Mouse (Mus musculus): Measurements from ENCODE around the gene Msi2. TPM values are rescaled to one million over a fixed set of nuclear protein-coding genes. Genes with fewer than 3 reads are reported as not detected.

Gene Msi2
- total and polyA plus RNA-seq, 2 experiments from 2014 or later: 22.1 to 94.6 TPM

GRCm38 (mm10) chr11:88389530-88389929 is 328.8 kb downstream of the Msi2 start:
- TF ChIP-seq CTCF (IDR thresholded peaks at IDR 0.05; ENCODE audit: low read depth): no peak
- TF ChIP-seq EP300 (IDR thresholded peaks at IDR 0.05; ENCODE audit: low read depth): no peak
- Histone ChIP-seq H3K4me2 (ENCODE audit: low read depth, low read length) (no peak overlapping the region), H3K4me1 (ENCODE audit: control insufficient read depth, insufficient read depth) (0 out of 2 replicates have a peak, but pooled peaks cover 10% of the 10 kb centered on the region), H3K27ac (ENCODE audit: low read depth) (no peak overlapping the region), H3K36me3 (replicated peaks; ENCODE audit: control insufficient read depth, insufficient read depth, low read length) (peaks cover 8% of the 10 kb centered on the region; the same call in 1 of the 2 replicates), H3K27me3 (ENCODE audit: control insufficient read depth, insufficient read depth, low read length) (no peaks in the 10 kb centered on the region), H3K4me3 (ENCODE audit: low read depth, low read length) (no peak overlapping the region), H3K9ac (replicated peaks; ENCODE audit: low read depth, low read length) (no peak overlapping the region), H3K9me3 (replicated peaks; ENCODE audit: control insufficient read depth, low read length) (no peaks in the 10 kb centered on the region)
- no peak for DNase-seq (ENCODE audit: low spot score)
- no peak for ATAC-seq (ENCODE audit: insufficient read depth, low read depth)
- 89% methylated on average over 6 of the region's 6 CpGs for WGBS

- Histone ChIP-seq H3K4me3 (ENCODE audit: low read depth, low read length) (no peak overlapping the region), H3K4me2 (ENCODE audit: low read depth, low read length) (no peak overlapping the region), H3K27ac (ENCODE audit: low read depth) (no peak overlapping the region; the same call in 1 of the 2 replicates), H3K9ac (replicated peaks; ENCODE audit: low read depth, low read length) (no peak overlapping the region), H3K36me3 (replicated peaks; ENCODE audit: control insufficient read depth, insufficient read depth, low read length) (peaks cover 8% of the 10 kb centered on the region; the same call in 1 of the 2 replicates), H3K4me1 (ENCODE audit: control insufficient read depth, insufficient read depth) (peaks cover 11% of the 10 kb centered on the region), H3K9me3 (replicated peaks; ENCODE audit: control insufficient read depth, low read length) (no peaks in the 10 kb centered on the region), H3K27me3 (ENCODE audit: control insufficient read depth, insufficient read depth, low read length) (no peaks in the 10 kb centered on the region)
- TF ChIP-seq EP300 (IDR thresholded peaks at IDR 0.05; ENCODE audit: low read depth) (no peak), CTCF (IDR thresholded peaks at IDR 0.05; ENCODE audit: low read depth) (no peak)
- ATAC-seq (ENCODE audit: insufficient read depth, low read depth) (peak; percentile 37), DNase-seq (ENCODE audit: low spot score) (no peak)
- 24% methylated on average over 4 of the region's 4 CpGs for WGBS
These were observed 331.4 kb downstream of the Msi2 start for GRCm38 (mm10) chr11:88386916-88387315.

- ATAC-seq (ENCODE audit: insufficient read depth, low read depth) (no peak), DNase-seq (ENCODE audit: low spot score) (no peak)
- H3K36me3 ChIP-seq (replicated peaks; ENCODE audit: control insufficient read depth, insufficient read depth, low read length): peaks cover 8% of the 10 kb centered on the region; the same call in 1 of the 2 replicates
- H3K9me3 ChIP-seq (replicated peaks; ENCODE audit: control insufficient read depth, low read length): no peaks in the 10 kb centered on the region
- H3K4me2 ChIP-seq (ENCODE audit: low read depth, low read length): no peak overlapping the region
- peaks cover 38% of the 10 kb centered on the region for H3K4me1 ChIP-seq (ENCODE audit: control insufficient read depth, insufficient read depth)
- TF ChIP-seq EP300 (IDR thresholded peaks at IDR 0.05; ENCODE audit: low read depth) (no peak), CTCF (IDR thresholded peaks at IDR 0.05; ENCODE audit: low read depth) (no peak)
- WGBS: 52% methylated on average over 9 of the region's 9 CpGs
- no peak overlapping the region for H3K9ac ChIP-seq (replicated peaks; ENCODE audit: low read depth, low read length)
- no peaks in the 10 kb centered on the region for H3K27me3 ChIP-seq (ENCODE audit: control insufficient read depth, insufficient read depth, low read length)
- no peak overlapping the region; the same call in 1 of the 2 replicates for H3K27ac ChIP-seq (ENCODE audit: low read depth)
- H3K4me3 ChIP-seq (ENCODE audit: low read depth, low read length): no peak overlapping the region
These were observed 335.9 kb downstream of the Msi2 start for GRCm38 (mm10) chr11:88382449-88382848.

GRCm38 (mm10) chr11:88381145-88381909 is 337.0 kb downstream of the Msi2 start:
- peak; percentile 67 for DNase-seq (ENCODE audit: low spot score)
- Histone ChIP-seq H3K4me3 (ENCODE audit: low read depth, low read length) (no peak overlapping the region), H3K27me3 (ENCODE audit: control insufficient read depth, insufficient read depth, low read length) (no peaks in the 10 kb centered on the region), H3K36me3 (replicated peaks; ENCODE audit: control insufficient read depth, insufficient read depth, low read length) (peaks cover 8% of the 10 kb centered on the region; the same call in 1 of the 2 replicates), H3K27ac (ENCODE audit: low read depth) (peak overlapping the region; percentile 89), H3K9ac (replicated peaks; ENCODE audit: low read depth, low read length) (no peak overlapping the region), H3K9me3 (replicated peaks; ENCODE audit: control insufficient read depth, low read length) (no peaks in the 10 kb centered on the region), H3K4me1 (ENCODE audit: control insufficient read depth, insufficient read depth) (peaks cover 38% of the 10 kb centered on the region), H3K4me2 (ENCODE audit: low read depth, low read length) (no peak overlapping the region)
- no peak for TF ChIP-seq CTCF (IDR thresholded peaks at IDR 0.05; ENCODE audit: low read depth)
- TF ChIP-seq EP300 (IDR thresholded peaks at IDR 0.05; ENCODE audit: low read depth): no peak
- peak; percentile 73 for ATAC-seq (ENCODE audit: insufficient read depth, low read depth)
- WGBS: 24% methylated on average over 13 of the region's 14 CpGs

GRCm38 (mm10) chr11:88379635-88380034 is 338.7 kb downstream of the Msi2 start:
- Histone ChIP-seq H3K36me3 (replicated peaks; ENCODE audit: control insufficient read depth, insufficient read depth, low read length) (no peaks in the 10 kb centered on the region), H3K4me1 (ENCODE audit: control insufficient read depth, insufficient read depth) (peaks cover 41% of the 10 kb centered on the region), H3K9me3 (replicated peaks; ENCODE audit: control insufficient read depth, low read length) (no peaks in the 10 kb centered on the region), H3K27ac (ENCODE audit: low read depth) (peak overlapping the region; percentile 89), H3K4me2 (ENCODE audit: low read depth, low read length) (no peak overlapping the region), H3K9ac (replicated peaks; ENCODE audit: low read depth, low read length) (no peak overlapping the region), H3K4me3 (ENCODE audit: low read depth, low read length) (no peak overlapping the region), H3K27me3 (ENCODE audit: control insufficient read depth, insufficient read depth, low read length) (no peaks in the 10 kb centered on the region)
- 29% methylated on average over 2 of the region's 2 CpGs for WGBS
- ATAC-seq (ENCODE audit: insufficient read depth, low read depth) (peak; percentile 73), DNase-seq (ENCODE audit: low spot score) (peak; percentile 79)
- TF ChIP-seq CTCF (IDR thresholded peaks at IDR 0.05; ENCODE audit: low read depth): no peak
- peak; percentile 58; the same call in 1 of the 2 replicates for TF ChIP-seq EP300 (IDR thresholded peaks at IDR 0.05; ENCODE audit: low read depth)
